Mouse (Mus musculus): ENCODE results near the gene Rbm38. TPM values are rescaled to one million over a fixed set of nuclear protein-coding genes. Genes with fewer than 3 reads are reported as not detected.

Rbm38 gene
- polyA plus RNA-seq, 1 experiment = 16.3 TPM

GRCm38 (mm10) chr2:173033531-173033930 lies 13.2 kb downstream of the Rbm38 start:
- H3K4me1 ChIP-seq (ENCODE audit: control insufficient read depth, insufficient read depth, low read length) = no peaks in the 10 kb centered on the region
- TF ChIP-seq POLR2A (IDR thresholded peaks at IDR 0.05; ENCODE audit: borderline replicate concordance, low read depth, low read length) (no peak), CTCF (IDR thresholded peaks at IDR 0.05; ENCODE audit: low read depth, low read length) (no peak)
- no peak overlapping the region for H3K4me3 ChIP-seq (ENCODE audit: insufficient read depth, low read length)
- H3K27ac ChIP-seq (ENCODE audit: insufficient read depth, low read depth, low read length) = no peak overlapping the region

GRCm38 (mm10) chr2:173034998-173035397 lies 14.7 kb downstream of the Rbm38 start:
- Histone ChIP-seq H3K27ac (ENCODE audit: insufficient read depth, low read depth, low read length) (no peak overlapping the region), H3K4me3 (ENCODE audit: insufficient read depth, low read length) (no peak overlapping the region), H3K4me1 (ENCODE audit: control insufficient read depth, insufficient read depth, low read length) (no peaks in the 10 kb centered on the region)
- TF ChIP-seq CTCF (IDR thresholded peaks at IDR 0.05; ENCODE audit: low read depth, low read length) (no peak), POLR2A (IDR thresholded peaks at IDR 0.05; ENCODE audit: borderline replicate concordance, low read depth, low read length) (no peak)

- TF ChIP-seq POLR2A (IDR thresholded peaks at IDR 0.05; ENCODE audit: borderline replicate concordance, low read depth, low read length) (no peak), CTCF (IDR thresholded peaks at IDR 0.05; ENCODE audit: low read depth, low read length) (no peak)
- H3K4me1 ChIP-seq (ENCODE audit: control insufficient read depth, insufficient read depth, low read length) = no peaks in the 10 kb centered on the region
- no peak overlapping the region for H3K27ac ChIP-seq (ENCODE audit: insufficient read depth, low read depth, low read length)
- no peak overlapping the region for H3K4me3 ChIP-seq (ENCODE audit: insufficient read depth, low read length)
These were observed 15.4 kb downstream of the Rbm38 start for GRCm38 (mm10) chr2:173035653-173036052.

GRCm38 (mm10) chr2:173036055-173036454 lies 15.8 kb downstream of the Rbm38 start:
- no peak overlapping the region for H3K4me3 ChIP-seq (ENCODE audit: insufficient read depth, low read length)
- no peaks in the 10 kb centered on the region for H3K4me1 ChIP-seq (ENCODE audit: control insufficient read depth, insufficient read depth, low read length)
- H3K27ac ChIP-seq (ENCODE audit: insufficient read depth, low read depth, low read length) = no peak overlapping the region
- no peak for TF ChIP-seq POLR2A (IDR thresholded peaks at IDR 0.05; ENCODE audit: borderline replicate concordance, low read depth, low read length)
- TF ChIP-seq CTCF (IDR thresholded peaks at IDR 0.05; ENCODE audit: low read depth, low read length) = no peak

GRCm38 (mm10) chr2:173036611-173037010 lies 16.3 kb downstream of the Rbm38 start:
- Histone ChIP-seq H3K4me1 (ENCODE audit: control insufficient read depth, insufficient read depth, low read length) (no peaks in the 10 kb centered on the region), H3K4me3 (ENCODE audit: insufficient read depth, low read length) (no peak overlapping the region), H3K27ac (ENCODE audit: insufficient read depth, low read depth, low read length) (no peak overlapping the region)
- TF ChIP-seq POLR2A (IDR thresholded peaks at IDR 0.05; ENCODE audit: borderline replicate concordance, low read depth, low read length) (no peak), CTCF (IDR thresholded peaks at IDR 0.05; ENCODE audit: low read depth, low read length) (no peak)

GRCm38 (mm10) chr2:173037347-173037746 lies 17.0 kb downstream of the Rbm38 start:
- Histone ChIP-seq H3K4me1 (ENCODE audit: control insufficient read depth, insufficient read depth, low read length) (no peaks in the 10 kb centered on the region), H3K27ac (ENCODE audit: insufficient read depth, low read depth, low read length) (no peak overlapping the region), H3K4me3 (ENCODE audit: insufficient read depth, low read length) (no peak overlapping the region)
- TF ChIP-seq CTCF (IDR thresholded peaks at IDR 0.05; ENCODE audit: low read depth, low read length) (no peak), POLR2A (IDR thresholded peaks at IDR 0.05; ENCODE audit: borderline replicate concordance, low read depth, low read length) (no peak)

- Histone ChIP-seq H3K4me3 (ENCODE audit: insufficient read depth, low read length) (no peak overlapping the region), H3K27ac (ENCODE audit: insufficient read depth, low read depth, low read length) (no peak overlapping the region), H3K4me1 (ENCODE audit: control insufficient read depth, insufficient read depth, low read length) (no peaks in the 10 kb centered on the region)
- TF ChIP-seq POLR2A (IDR thresholded peaks at IDR 0.05; ENCODE audit: borderline replicate concordance, low read depth, low read length) (no peak), CTCF (IDR thresholded peaks at IDR 0.05; ENCODE audit: low read depth, low read length) (no peak)
These were observed 17.7 kb downstream of the Rbm38 start for GRCm38 (mm10) chr2:173037827-173038607.

GRCm38 (mm10) chr2:173039041-173039440 lies 18.7 kb downstream of the Rbm38 start:
- H3K4me3 ChIP-seq (ENCODE audit: insufficient read depth, low read length) = no peak overlapping the region
- TF ChIP-seq POLR2A (IDR thresholded peaks at IDR 0.05; ENCODE audit: borderline replicate concordance, low read depth, low read length) (no peak), CTCF (IDR thresholded peaks at IDR 0.05; ENCODE audit: low read depth, low read length) (no peak)
- peaks cover under 1% of the 10 kb centered on the region; the same call in 1 of the 2 replicates for H3K4me1 ChIP-seq (ENCODE audit: control insufficient read depth, insufficient read depth, low read length)
- H3K27ac ChIP-seq (ENCODE audit: insufficient read depth, low read depth, low read length) = no peak overlapping the region

GRCm38 (mm10) chr2:173040803-173041202 lies 20.5 kb downstream of the Rbm38 start:
- Histone ChIP-seq H3K4me1 (ENCODE audit: control insufficient read depth, insufficient read depth, low read length) (peaks cover 7% of the 10 kb centered on the region), H3K27ac (ENCODE audit: insufficient read depth, low read depth, low read length) (no peak overlapping the region), H3K4me3 (ENCODE audit: insufficient read depth, low read length) (no peak overlapping the region)
- no peak for TF ChIP-seq POLR2A (IDR thresholded peaks at IDR 0.05; ENCODE audit: borderline replicate concordance, low read depth, low read length)
- TF ChIP-seq CTCF (IDR thresholded peaks at IDR 0.05; ENCODE audit: low read depth, low read length) = no peak

- Histone ChIP-seq H3K27ac (ENCODE audit: insufficient read depth, low read depth, low read length) (no peak overlapping the region), H3K4me3 (ENCODE audit: insufficient read depth, low read length) (no peak overlapping the region), H3K4me1 (ENCODE audit: control insufficient read depth, insufficient read depth, low read length) (peaks cover 11% of the 10 kb centered on the region)
- TF ChIP-seq CTCF (IDR thresholded peaks at IDR 0.05; ENCODE audit: low read depth, low read length) (no peak), POLR2A (IDR thresholded peaks at IDR 0.05; ENCODE audit: borderline replicate concordance, low read depth, low read length) (no peak)
These were observed 20.9 kb downstream of the Rbm38 start for GRCm38 (mm10) chr2:173041242-173041641.
